Mouse (Mus musculus) C2C12 (cell line): Measurements from ENCODE around the gene Ankfn1.

Experiments used
- CEBPB ChIP-seq: IDR thresholded peaks from one replicate; pipeline ENCODE4 v1.6.1; 2011; ENCODE audit warnings: low read depth, mild to moderate bottlenecking, control low read depth, moderate library complexity
- CTCF ChIP-seq: IDR thresholded peaks from one replicate; pipeline ENCODE4 v1.5.1; 2011; ENCODE audit not compliant: control insufficient read depth, insufficient read depth, insufficient read length
- FOSL1 ChIP-seq: IDR thresholded peaks from one replicate; pipeline ENCODE4 v1.8.0; 2011; ENCODE audit warnings: mild to moderate bottlenecking, low read length; ENCODE audit not compliant: poor library complexity, insufficient read depth, severe bottlenecking
- MAX ChIP-seq: IDR thresholded peaks from one replicate; pipeline ENCODE4 v1.6.1; 2011; ENCODE audit warnings: mild to moderate bottlenecking, control low read depth
- MYOD1 ChIP-seq: IDR thresholded peaks from one replicate; pipeline ENCODE4 v1.6.1; 2011; ENCODE audit warnings: low read depth; ENCODE audit not compliant: control insufficient read depth, insufficient read length
- MYOG ChIP-seq: IDR thresholded peaks from one replicate; pipeline ENCODE4 v1.6.1; 2011; ENCODE audit not compliant: control insufficient read depth, insufficient read length; ENCODE audit errors: extremely low read depth
- USF1 ChIP-seq: IDR thresholded peaks from one replicate; pipeline ENCODE4 v1.6.1; 2011; ENCODE audit warnings: low read depth, mild to moderate bottlenecking, control low read depth, moderate library complexity

DNA sequence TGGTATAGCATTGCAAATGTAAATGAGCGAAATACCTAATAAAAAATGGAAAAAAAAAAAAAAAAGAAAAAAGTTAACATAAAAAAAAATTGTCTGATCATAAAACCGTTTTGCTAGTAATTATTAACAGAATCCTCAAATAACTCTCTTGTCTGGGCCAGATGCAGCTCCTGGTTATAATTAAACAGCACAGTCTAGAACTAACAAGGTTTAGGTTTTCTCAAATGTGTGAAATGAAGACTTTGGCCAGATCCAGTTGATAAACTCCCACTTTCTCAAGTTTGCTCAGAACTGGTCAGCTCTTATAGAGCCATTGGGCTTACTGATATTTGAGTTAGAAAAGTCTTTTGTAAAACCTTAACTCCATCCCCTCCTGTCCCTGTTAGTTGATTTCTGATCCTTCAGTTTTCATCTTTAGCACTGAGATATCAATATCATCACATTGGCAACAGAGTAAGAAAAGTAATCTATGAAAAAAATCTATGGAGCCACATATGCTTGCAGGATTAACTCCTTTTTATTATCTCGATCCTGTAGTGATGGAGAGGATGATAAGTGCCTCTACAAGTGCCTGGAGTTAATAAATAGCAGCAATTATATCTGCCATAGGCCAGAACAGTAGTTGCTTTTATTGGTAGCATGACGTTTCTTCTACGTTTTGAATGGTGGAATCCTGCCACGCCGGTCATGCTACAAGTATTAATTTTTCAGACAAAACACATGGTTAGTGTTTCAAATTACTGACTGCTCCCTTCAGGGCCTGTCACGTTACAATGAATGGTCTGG is 46.4 kb upstream of the Ankfn1 start:
- no peak for TF ChIP-seq FOSL1
- no peak for TF ChIP-seq MAX
- TF ChIP-seq CTCF = no peak
- TF ChIP-seq USF1 = no peak
- TF ChIP-seq CEBPB = no peak
- no peak for TF ChIP-seq MYOD1
- TF ChIP-seq MYOG = no peak
